Mouse (Mus musculus) lung, postnatal 0 days (tissue): ENCODE results near the gene Asic4. TPM values are rescaled to one million over a fixed set of nuclear protein-coding genes. Genes with fewer than 3 reads are reported as not detected.
A peak's percentile ranks its signal among the peaks of the same experiment; 100 is the strongest.

ENCODE experiments used
- ATAC-seq: fragments of 200-750 bp; cut with Nextera tagmentation; 2 replicates; pipeline ENCODE4 v1.8.0; 2017; ENCODE audit warnings: moderate library complexity
- DNase-seq: peaks from one replicate; pipeline ENCODE4 v3.0.0-alpha.2; 2016; ENCODE audit warnings: low spot score
- H3K27ac ChIP-seq: fragments of 300-500 bp; sonication (generic); 2 replicates; pipeline ENCODE4 v1.5.1; 2014; ENCODE audit warnings: antibody characterized with exemption, mild to moderate bottlenecking, low read length, mixed read lengths
- H3K27me3 ChIP-seq: fragments of 300-500 bp; sonication (generic); replicated peaks from 2 replicates; pipeline ENCODE4 v1.6.1; 2014; ENCODE audit warnings: low read length, mixed read lengths; ENCODE audit not compliant: insufficient read depth
- H3K36me3 ChIP-seq: fragments of 300-500 bp; sonication (generic); 2 replicates; pipeline ENCODE4 v1.6.1; 2014; ENCODE audit warnings: low read length, mixed read lengths; ENCODE audit not compliant: insufficient read depth
- H3K4me1 ChIP-seq: fragments of 300-500 bp; sonication (generic); 2 replicates; pipeline ENCODE4 v1.6.1; 2014; ENCODE audit warnings: antibody characterized with exemption, low read depth, low read length, mixed read lengths; ENCODE audit not compliant: insufficient read depth
- H3K4me2 ChIP-seq: fragments of 300-500 bp; sonication (generic); replicated peaks from 2 replicates; pipeline ENCODE4 v1.6.1; 2014; ENCODE audit warnings: low read depth, mild to moderate bottlenecking, low read length, moderate library complexity, mixed read lengths
- H3K4me3 ChIP-seq: fragments of 300-500 bp; sonication (generic); 2 replicates; pipeline ENCODE4 v1.5.1; 2014; ENCODE audit warnings: low read depth, low read length
- H3K9ac ChIP-seq: fragments of 300-500 bp; sonication (generic); replicated peaks from 2 replicates; pipeline ENCODE4 v1.6.1; 2014; ENCODE audit warnings: low read depth, mild to moderate bottlenecking
- H3K9me3 ChIP-seq: fragments of 300-500 bp; sonication (generic); 2 replicates; pipeline ENCODE4 v1.6.1; 2016; ENCODE audit warnings: low read length, mixed read lengths
- CTCF ChIP-seq: IDR thresholded peaks from 2 replicates; pipeline ENCODE4 v1.5.1; 2016; ENCODE audit warnings: antibody characterized with exemption, mild to moderate bottlenecking
- EP300 ChIP-seq: IDR thresholded peaks from 2 replicates; pipeline ENCODE4 v1.6.1; 2016; ENCODE audit warnings: antibody characterized with exemption, mild to moderate bottlenecking, control low read depth
- WGBS: fragments of 180-500 bp; shearing (Covaris S2); extraction: QIAGEN DNeasy Blood & Tissue Kit; methylation state at CpG from one replicate; pipeline ENCODE4 v1.1.7; 2014; 5-methylcytosine and 5-hydroxymethylcytosine counted together
- polyA plus RNA-seq: library from polyadenylated mRNA; unstranded; fragments of >200 nt; fragmentation: Nextera tagmentation; extraction: Ambion mirVana; gene quantifications from 2 replicates; pipeline ENCODE4 v1.2.1, GENCODE M21; 2015

Gene Asic4
- polyA plus RNA-seq, 1 experiment from 2014 or later = not detected

DNA sequence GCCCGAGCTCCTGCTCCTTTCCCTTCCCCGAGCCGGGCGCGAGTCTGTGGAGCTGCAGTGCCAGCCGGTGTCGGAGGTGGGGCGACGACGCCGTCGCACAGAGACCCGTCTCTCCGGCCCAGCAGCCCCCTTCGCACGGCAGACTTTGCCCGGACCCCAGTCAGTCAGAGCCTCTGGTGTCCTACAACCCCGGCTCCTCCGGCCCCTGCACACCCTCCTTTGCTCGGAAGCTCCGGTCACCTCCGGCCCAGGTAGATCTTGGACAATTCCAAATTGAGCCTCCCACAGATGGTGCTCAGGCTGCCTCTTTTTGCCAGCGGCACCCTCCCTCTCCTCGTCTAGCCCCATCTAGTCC lies 29.4 kb downstream of the Asic4 start:
- Histone ChIP-seq H3K27ac (no peak overlapping the region), H3K4me3 (peak overlapping the region; percentile 67), H3K36me3 (no peaks in the 10 kb centered on the region), H3K4me1 (peaks cover 3% of the 10 kb centered on the region; the same call in 1 of the 2 replicates), H3K27me3 (peaks cover 26% of the 10 kb centered on the region; the same call in 1 of the 2 replicates), H3K9ac (no peak overlapping the region), H3K9me3 (no peaks in the 10 kb centered on the region), H3K4me2 (peak overlapping the region; percentile 85)
- 7% methylated on average over 19 of the region's 24 CpGs for WGBS
- ATAC-seq = peak; percentile 2; the same call in 1 of the 2 replicates
- no peak for DNase-seq
- no peak for TF ChIP-seq EP300

DNA sequence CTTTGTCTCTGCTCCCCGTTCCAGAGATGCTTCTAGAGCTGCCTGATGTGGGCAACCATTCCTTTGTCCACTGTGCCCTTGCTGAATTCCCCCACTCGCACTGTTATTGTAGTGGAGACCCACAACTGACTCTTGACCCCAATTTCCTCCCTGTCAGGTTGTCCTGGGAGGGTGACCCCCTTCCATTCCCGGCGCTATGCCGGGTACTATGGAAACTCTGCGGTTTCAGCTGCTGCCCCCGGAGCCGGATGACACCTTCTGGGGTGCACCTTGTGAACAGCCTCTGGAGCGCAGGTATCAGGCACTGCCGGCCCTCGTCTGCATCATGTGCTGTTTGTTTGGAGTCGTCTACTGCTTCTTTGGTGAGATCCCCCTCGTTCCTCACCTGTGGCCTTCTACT lies 29.8 kb downstream of the Asic4 start:
- DNase-seq (no peak), ATAC-seq (no peak)
- H3K4me1 ChIP-seq = peaks cover 3% of the 10 kb centered on the region; the same call in 1 of the 2 replicates
- peak overlapping the region; percentile 85 for H3K4me2 ChIP-seq
- H3K36me3 ChIP-seq = no peaks in the 10 kb centered on the region
- H3K27ac ChIP-seq = no peak overlapping the region
- TF ChIP-seq CTCF (no peak), EP300 (no peak)
- no peak overlapping the region for H3K4me3 ChIP-seq
- WGBS = 25% methylated on average over 13 of the region's 13 CpGs
- H3K27me3 ChIP-seq = peaks cover 27% of the 10 kb centered on the region; the same call in 1 of the 2 replicates
- H3K9ac ChIP-seq = no peak overlapping the region
- H3K9me3 ChIP-seq = no peaks in the 10 kb centered on the region

DNA sequence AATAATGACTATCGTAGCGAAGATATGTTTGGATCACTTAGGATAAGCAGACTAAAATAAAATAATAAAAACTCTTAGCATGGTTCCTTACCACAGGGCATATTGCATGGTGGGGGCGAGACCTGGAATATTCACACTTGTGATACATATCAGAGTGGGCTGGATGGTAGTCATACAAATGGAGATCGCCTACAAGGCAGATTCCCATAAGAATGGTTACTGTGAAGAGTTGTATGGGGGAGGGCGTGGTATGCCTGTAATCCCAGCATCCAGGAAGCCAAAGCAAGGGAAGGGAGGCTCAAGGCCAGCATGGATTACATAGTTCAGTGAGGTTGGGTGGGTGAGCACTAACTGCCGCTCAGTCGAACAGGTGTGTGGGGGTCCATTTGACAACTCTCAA lies 30.5 kb downstream of the Asic4 start:
- Histone ChIP-seq H3K36me3 (no peaks in the 10 kb centered on the region), H3K4me2 (no peak overlapping the region), H3K9me3 (no peaks in the 10 kb centered on the region), H3K4me3 (no peak overlapping the region), H3K27me3 (peaks cover 27% of the 10 kb centered on the region; the same call in 1 of the 2 replicates), H3K9ac (no peak overlapping the region), H3K4me1 (peaks cover 3% of the 10 kb centered on the region; the same call in 1 of the 2 replicates), H3K27ac (no peak overlapping the region)
- WGBS = 87% methylated on average over 7 of the region's 7 CpGs
- DNase-seq = no peak
- ATAC-seq = no peak
- TF ChIP-seq CTCF (no peak), EP300 (no peak)

DNA sequence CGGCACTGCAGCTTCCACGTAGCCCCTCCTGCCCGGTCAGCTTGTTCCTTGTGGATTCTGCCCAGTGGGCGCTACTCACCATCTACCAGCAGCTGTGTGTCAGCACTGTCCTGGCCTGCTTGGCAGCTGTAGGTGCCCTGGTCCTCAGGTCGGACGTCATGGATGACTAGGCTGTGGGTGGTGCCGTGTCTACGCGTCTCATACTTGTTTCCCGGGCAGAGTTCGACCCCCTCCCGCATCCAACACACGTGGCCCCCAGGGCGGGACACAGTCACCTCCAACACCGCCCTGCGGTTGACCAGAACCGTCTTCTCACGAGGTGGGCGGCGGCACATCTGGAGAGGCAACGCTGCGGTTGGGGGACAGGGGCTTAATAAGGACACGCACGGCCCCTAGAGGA lies 36.3 kb downstream of the Asic4 start:
- no peaks in the 10 kb centered on the region for H3K9me3 ChIP-seq
- ATAC-seq (no peak), DNase-seq (no peak)
- no peak for TF ChIP-seq CTCF
- no peak for TF ChIP-seq EP300
- no peak overlapping the region for H3K4me2 ChIP-seq
- peaks cover 35% of the 10 kb centered on the region for H3K27me3 ChIP-seq
- H3K4me1 ChIP-seq = no peaks in the 10 kb centered on the region
- H3K36me3 ChIP-seq = peaks cover 6% of the 10 kb centered on the region; the same call in 1 of the 2 replicates
- H3K4me3 ChIP-seq = no peak overlapping the region
- WGBS = 11% methylated on average over 24 of the region's 24 CpGs
- no peak overlapping the region for H3K9ac ChIP-seq
- H3K27ac ChIP-seq = no peak overlapping the region

DNA sequence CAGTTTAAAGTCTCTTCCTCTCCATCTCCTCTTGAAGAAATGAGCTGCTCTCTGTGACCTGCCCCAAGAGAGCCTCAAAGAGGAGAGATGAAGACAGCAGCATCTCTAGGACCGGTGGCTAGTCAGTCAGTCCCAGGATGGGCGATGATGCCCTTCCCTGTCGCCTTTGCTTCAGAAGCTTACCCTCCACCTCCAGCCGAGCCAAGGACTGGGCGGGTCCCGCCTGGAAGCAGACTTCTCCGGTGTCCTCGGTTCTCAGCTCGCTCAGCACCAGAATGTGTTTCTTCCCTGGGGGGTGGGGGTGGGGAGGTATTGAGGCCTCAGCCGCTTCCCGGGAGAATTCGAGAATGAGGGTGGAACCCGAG lies 36.8 kb downstream of the Asic4 start:
- Histone ChIP-seq H3K36me3 (peaks cover 6% of the 10 kb centered on the region; the same call in 1 of the 2 replicates), H3K27ac (no peak overlapping the region), H3K9me3 (no peaks in the 10 kb centered on the region), H3K4me1 (no peaks in the 10 kb centered on the region), H3K4me3 (peak overlapping the region; percentile 37), H3K9ac (no peak overlapping the region), H3K4me2 (peak overlapping the region; percentile 56), H3K27me3 (peaks cover 32% of the 10 kb centered on the region)
- ATAC-seq (no peak), DNase-seq (no peak)
- TF ChIP-seq CTCF (no peak), EP300 (no peak)
- 4% methylated on average over 13 of the region's 13 CpGs for WGBS

DNA sequence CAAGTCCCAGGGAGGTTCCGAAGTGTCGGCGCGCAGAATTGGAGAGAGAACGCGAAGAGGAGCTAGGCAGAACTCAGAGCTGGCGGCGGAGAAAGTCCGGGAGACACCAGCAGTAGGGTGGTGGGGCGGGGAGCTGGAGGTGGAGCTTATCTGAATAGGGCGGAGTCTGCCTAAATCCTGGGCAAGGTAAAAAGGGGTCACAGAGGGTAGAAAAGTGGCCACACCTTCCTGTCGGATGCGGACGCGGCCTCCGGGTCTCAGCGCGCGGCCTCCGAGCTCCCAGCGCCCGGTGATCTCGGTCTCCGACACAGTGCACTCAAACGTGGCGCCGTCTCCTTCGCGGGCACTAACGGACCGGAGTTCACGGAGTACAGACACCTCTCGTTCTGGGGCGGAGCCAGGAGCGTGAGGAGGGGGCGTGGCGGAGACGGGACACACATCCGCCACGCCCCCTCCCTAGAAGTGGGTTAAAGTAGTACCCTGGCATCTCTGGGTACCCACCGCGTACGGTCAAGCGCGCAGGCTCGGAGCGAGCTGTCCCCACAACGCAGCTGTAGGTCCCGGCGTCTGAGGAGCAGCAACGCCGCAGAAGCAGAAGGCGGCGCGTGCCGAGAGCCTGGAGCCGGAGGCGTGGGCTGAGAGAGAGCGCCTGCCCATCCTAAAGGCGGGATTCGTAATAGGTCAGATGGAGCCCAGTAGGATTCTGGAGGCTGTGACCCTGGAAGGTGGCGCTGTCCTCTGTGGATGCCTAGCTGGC lies 37.3 kb downstream of the Asic4 start:
- DNase-seq (peak; percentile 77), ATAC-seq (peak; percentile 81)
- peaks cover 6% of the 10 kb centered on the region; the same call in 1 of the 2 replicates for H3K36me3 ChIP-seq
- peak overlapping the region; percentile 56 for H3K4me2 ChIP-seq
- peak overlapping the region; percentile 37 for H3K4me3 ChIP-seq
- no peak overlapping the region for H3K27ac ChIP-seq
- H3K9me3 ChIP-seq = no peaks in the 10 kb centered on the region
- H3K4me1 ChIP-seq = no peaks in the 10 kb centered on the region
- peaks cover 29% of the 10 kb centered on the region for H3K27me3 ChIP-seq
- WGBS = 3% methylated on average over 61 of the region's 62 CpGs
- TF ChIP-seq CTCF (peak; percentile 29), EP300 (no peak)
- no peak overlapping the region for H3K9ac ChIP-seq
